Mouse (Mus musculus) cerebellum, adult 2 months (tissue): ENCODE results near the gene C9. TPM values are rescaled to one million over a fixed set of nuclear protein-coding genes. Genes with fewer than 3 reads are reported as not detected.

Experiments used
- DNase-seq, 2 experiments: peaks; one replicate each; pipeline ENCODE4 v3.0.0; 2021
- H3K27ac ChIP-seq: fragments of 200-500 bp; 2 replicates; pipeline ENCODE4 v1.5.1; 2012; ENCODE audit warnings: low read length, control low read depth, inconsistent platforms; ENCODE audit not compliant: insufficient read depth
- H3K27me3 ChIP-seq: fragments of 200-500 bp; 2 replicates; pipeline ENCODE4 v1.6.1; 2012; ENCODE audit warnings: inconsistent platforms, mild to moderate bottlenecking, low read length, moderate library complexity; ENCODE audit not compliant: control insufficient read depth, insufficient read depth
- H3K4me1 ChIP-seq: fragments of 200-500 bp; 2 replicates; pipeline ENCODE4 v1.6.1; 2011; ENCODE audit warnings: low read length; ENCODE audit not compliant: control insufficient read depth, insufficient read depth
- H3K4me3 ChIP-seq: fragments of 200-500 bp; replicated peaks from 2 replicates; pipeline ENCODE3; 2011; ENCODE audit warnings: mild to moderate bottlenecking, low read depth, low read length, control low read depth; ENCODE audit not compliant: insufficient read depth
- CTCF ChIP-seq: fragments of 200-500 bp; IDR thresholded peaks from 2 replicates; pipeline ENCODE4 v1.5.1; 2011; ENCODE audit warnings: low read depth, mild to moderate bottlenecking, control low read depth, low read length, moderate library complexity, borderline replicate concordance; ENCODE audit not compliant: insufficient read depth
- POLR2A ChIP-seq: fragments of 200-500 bp; IDR thresholded peaks from 2 replicates; pipeline ENCODE4 v1.6.1; 2011; ENCODE audit warnings: low read length, control low read depth, borderline replicate concordance; ENCODE audit not compliant: insufficient read depth
- WGBS: fragments of 180-500 bp; shearing (Covaris S2); methylation state at CpG from one replicate; pipeline ENCODE4 v1.1.7; 2018; 5-methylcytosine and 5-hydroxymethylcytosine counted together
- polyA plus RNA-seq: library from polyadenylated mRNA; depleted of rRNA; stranded (reverse); fragments of >200 nt; gene quantifications from 2 replicates; pipeline ENCODE4 v1.2.3, GENCODE M21; 2012

The C9 gene
- polyA plus RNA-seq, 1 experiment: not detected

DNA sequence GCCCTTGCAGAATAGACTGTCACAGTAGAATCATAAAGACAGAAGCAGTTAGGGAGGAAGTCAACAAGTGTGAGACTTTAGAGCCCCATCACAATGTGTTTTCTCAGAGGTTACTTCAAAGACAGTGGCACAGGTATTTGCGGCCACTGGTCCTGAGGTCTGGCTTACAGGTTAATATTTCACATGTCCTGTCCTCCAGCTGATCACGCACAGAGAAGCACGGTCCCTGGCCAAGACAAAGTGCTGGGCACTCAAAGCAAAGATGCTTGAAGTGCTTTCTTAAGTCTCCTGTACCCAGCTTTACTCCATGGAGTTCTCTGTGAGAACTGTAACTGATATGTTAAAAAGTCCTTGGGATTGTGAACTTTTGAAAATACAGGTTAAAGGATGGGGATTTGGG lies 35.0 kb upstream of the C9 start:
- no peak overlapping the region for H3K27ac ChIP-seq
- H3K27me3 ChIP-seq: no peaks in the 10 kb centered on the region
- WGBS: 90% methylated on average over 3 of the region's 3 CpGs
- no peak for TF ChIP-seq CTCF
- TF ChIP-seq POLR2A: no peak
- no peaks in the 10 kb centered on the region for H3K4me1 ChIP-seq
- H3K4me3 ChIP-seq: no peak overlapping the region
- no peak for DNase-seq

DNA sequence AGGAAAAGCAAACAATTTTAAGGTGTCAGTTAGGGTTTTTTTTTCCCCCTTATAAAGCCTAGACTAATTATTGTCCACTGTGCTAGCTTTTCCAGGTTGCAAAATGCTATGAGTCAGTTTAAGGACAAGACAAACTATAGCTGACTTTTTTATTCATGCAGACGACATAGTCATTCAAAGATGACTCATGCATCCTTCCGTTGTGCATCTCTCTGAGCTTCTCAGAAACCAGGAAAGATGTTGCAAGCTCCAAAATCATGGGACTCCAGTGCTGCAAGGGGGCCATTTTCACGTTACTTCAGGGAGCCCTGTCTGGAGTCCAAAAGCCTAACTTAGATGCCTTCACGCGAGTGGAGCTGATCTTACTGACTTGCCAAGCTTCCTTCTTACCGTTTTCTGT lies 33.8 kb upstream of the C9 start:
- Histone ChIP-seq H3K4me3 (no peak overlapping the region), H3K4me1 (no peaks in the 10 kb centered on the region), H3K27me3 (no peaks in the 10 kb centered on the region), H3K27ac (no peak overlapping the region)
- DNase-seq: no peak
- WGBS: 81% methylated on average over 6 of the region's 6 CpGs
- TF ChIP-seq POLR2A (no peak), CTCF (no peak)

DNA sequence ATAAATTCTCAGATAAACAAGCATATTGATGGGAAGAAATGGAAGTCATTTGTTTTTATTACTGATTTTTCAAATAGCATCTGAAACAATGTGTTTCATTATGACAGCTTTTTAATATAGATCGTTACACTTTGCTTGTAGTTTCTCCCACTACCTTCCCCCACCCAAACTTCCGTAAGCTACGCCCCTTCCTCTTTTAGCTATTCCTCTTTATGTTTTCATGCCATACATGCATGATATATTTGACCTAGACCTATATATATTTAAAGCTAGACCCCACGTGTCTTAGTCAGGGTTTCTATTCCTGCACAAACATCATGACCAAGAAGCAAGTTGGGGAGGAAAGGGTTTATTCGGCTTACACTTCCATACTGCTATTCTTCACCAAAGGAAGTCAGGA lies 29.8 kb upstream of the C9 start:
- 91% methylated on average over 5 of the region's 5 CpGs for WGBS
- no peak for TF ChIP-seq CTCF
- TF ChIP-seq POLR2A: no peak
- Histone ChIP-seq H3K27ac (no peak overlapping the region), H3K4me1 (no peaks in the 10 kb centered on the region), H3K27me3 (no peaks in the 10 kb centered on the region), H3K4me3 (no peak overlapping the region)
- DNase-seq: no peak

DNA sequence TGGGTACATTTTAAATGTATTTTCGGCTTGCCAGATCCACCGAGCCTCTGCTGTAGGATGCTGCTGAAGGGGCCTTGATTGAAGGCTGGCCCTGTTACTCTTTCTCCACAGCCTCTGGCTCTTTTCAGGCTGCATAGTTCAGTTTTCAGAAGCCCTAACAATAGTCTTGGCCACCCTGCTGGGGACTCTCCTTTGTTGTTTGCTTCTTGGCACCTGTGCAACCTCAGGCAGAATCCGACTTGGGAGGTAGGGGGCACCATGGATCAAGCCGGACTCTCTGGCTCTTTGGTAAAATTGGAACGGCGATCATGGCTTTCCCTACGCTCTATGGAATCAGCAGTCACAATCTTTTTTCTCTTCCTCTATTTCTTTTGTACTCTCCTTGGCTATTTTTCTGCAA lies 13.3 kb upstream of the C9 start:
- TF ChIP-seq CTCF (no peak), POLR2A (no peak)
- no peak overlapping the region for H3K27ac ChIP-seq
- no peak for DNase-seq
- H3K27me3 ChIP-seq: no peaks in the 10 kb centered on the region
- H3K4me1 ChIP-seq: no peaks in the 10 kb centered on the region
- no peak overlapping the region for H3K4me3 ChIP-seq
- WGBS: 27% methylated on average over 7 of the region's 7 CpGs

DNA sequence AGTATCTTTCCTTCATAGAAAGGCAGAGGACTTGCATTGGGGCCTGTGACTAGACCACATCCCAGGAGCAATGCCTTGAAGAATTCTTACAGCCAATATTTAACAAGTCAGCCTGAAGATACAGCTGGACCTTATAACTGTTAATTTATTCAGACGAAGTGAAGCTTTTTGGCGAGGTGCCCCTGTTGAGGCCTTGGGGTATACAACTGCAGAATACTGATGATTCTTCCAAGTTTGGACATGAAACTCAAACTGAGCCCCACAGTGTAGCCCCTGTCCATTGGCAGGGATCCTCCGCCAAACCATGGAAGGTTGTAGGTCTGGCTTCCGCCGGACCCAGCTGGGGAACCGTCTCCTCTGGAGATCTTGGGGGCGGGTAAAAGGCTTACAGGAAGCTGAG lies 12.7 kb upstream of the C9 start:
- Histone ChIP-seq H3K27me3 (no peaks in the 10 kb centered on the region), H3K4me1 (no peaks in the 10 kb centered on the region), H3K27ac (no peak overlapping the region), H3K4me3 (no peak overlapping the region)
- TF ChIP-seq POLR2A: no peak
- TF ChIP-seq CTCF: no peak
- peak in 1 of 2 experiments; percentile 4 for DNase-seq
- WGBS: 12% methylated on average over 7 of the region's 7 CpGs

DNA sequence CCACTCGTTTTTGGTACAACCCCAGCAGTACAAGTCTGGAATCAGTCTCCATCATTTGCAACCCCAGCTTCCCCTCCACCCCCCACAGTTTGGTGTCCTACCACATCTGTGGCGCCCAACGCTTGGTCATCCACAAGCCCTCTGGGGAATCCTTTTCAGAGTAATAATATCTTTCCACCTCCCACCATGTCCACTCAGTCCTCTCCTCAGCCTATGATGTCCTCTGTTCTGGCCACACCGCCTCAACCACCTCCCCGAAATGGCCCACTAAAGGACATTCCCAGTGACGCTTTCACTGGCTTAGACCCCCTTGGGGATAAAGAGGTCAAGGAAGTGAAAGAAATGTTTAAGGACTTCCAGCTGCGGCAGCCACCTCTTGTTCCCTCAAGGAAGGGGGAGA lies 9.8 kb upstream of the C9 start:
- no peak for TF ChIP-seq CTCF
- no peak for TF ChIP-seq POLR2A
- Histone ChIP-seq H3K27ac (no peak overlapping the region), H3K4me1 (no peaks in the 10 kb centered on the region), H3K27me3 (no peaks in the 10 kb centered on the region), H3K4me3 (no peak overlapping the region)
- no peak for DNase-seq
- 78% methylated on average over 7 of the region's 7 CpGs for WGBS

DNA sequence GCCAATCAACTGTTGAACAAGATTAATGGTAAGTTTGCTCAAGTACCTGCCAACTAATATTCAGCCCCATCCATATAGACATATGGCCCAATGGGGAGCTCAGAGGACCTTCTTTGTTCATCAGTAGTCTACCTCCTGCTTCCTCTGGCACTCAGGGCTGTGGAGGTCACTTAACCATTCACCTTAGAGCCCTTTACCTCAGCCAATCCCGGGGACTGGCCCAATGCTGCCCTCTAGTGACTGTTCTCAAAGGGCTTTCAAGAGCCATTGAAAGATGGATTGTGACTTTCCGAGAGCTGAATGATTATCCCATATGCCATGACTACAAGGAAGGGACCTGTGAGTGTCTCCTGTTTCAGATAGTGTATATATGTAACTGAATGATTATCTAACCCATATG lies 9.4 kb upstream of the C9 start:
- Histone ChIP-seq H3K4me3 (no peak overlapping the region), H3K4me1 (no peaks in the 10 kb centered on the region), H3K27me3 (no peaks in the 10 kb centered on the region), H3K27ac (no peak overlapping the region)
- TF ChIP-seq POLR2A (no peak), CTCF (peak; percentile 21; the same call in 1 of the 2 replicates)
- DNase-seq: peak in 1 of 2 experiments; percentile 4
- 53% methylated on average over 2 of the region's 2 CpGs for WGBS

DNA sequence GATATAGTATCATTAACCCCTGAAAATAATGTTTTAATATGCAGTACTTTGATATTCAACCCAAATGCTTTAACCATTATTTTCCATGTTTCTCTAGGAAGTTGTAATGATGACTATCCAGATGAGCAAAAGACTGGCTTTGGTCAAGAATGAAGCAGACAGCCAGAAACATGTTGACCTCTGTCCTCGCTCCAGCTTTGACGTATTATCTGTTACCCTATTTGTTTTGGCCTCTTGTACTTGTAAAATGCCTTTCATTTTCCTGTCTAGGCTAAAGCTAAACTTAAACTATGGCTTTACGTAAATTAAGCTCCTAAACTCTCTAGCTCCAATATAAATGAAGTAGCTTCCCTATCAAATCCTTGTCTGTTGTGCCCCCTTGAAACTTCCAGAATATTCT lies 6.4 kb upstream of the C9 start:
- no peak for DNase-seq
- TF ChIP-seq CTCF: no peak
- no peak for TF ChIP-seq POLR2A
- H3K27ac ChIP-seq: no peak overlapping the region
- H3K4me3 ChIP-seq: no peak overlapping the region
- no peaks in the 10 kb centered on the region for H3K4me1 ChIP-seq
- 92% methylated on average over 3 of the region's 3 CpGs for WGBS
- H3K27me3 ChIP-seq: no peaks in the 10 kb centered on the region
